Mouse (Mus musculus): ENCODE measurements around the gene Wipi1. TPM values are rescaled to one million over a fixed set of nuclear protein-coding genes. Genes with fewer than 3 reads are reported as not detected.
"Not testable (repeated sequence)": the region's sequence is repeated elsewhere in the genome, so short reads cannot be mapped to it uniquely, and the experiment has no call there.

Wipi1 gene
- polyA plus RNA-seq, 1 experiment from 2014 or later = 36.4 TPM

- no peak overlapping the region for H3K4me2 ChIP-seq (replicated peaks; ENCODE audit: low read depth, low read length)
- H3K4me3 ChIP-seq (ENCODE audit: low read length) = no peak overlapping the region
- H3K27me3 ChIP-seq (ENCODE audit: insufficient read depth, low read length) = no peaks in the 10 kb centered on the region
- H3K9me3 ChIP-seq (ENCODE audit: low read length) = no peaks in the 10 kb centered on the region
- H3K9ac ChIP-seq (replicated peaks; ENCODE audit: low read length) = no peak overlapping the region
- no peaks in the 10 kb centered on the region for H3K36me3 ChIP-seq (ENCODE audit: insufficient read depth, low read length)
- no peak overlapping the region for H3K27ac ChIP-seq (ENCODE audit: low read length)
- WGBS = 11% methylated on average over 2 of the region's 2 CpGs
- peaks cover 15% of the 10 kb centered on the region for H3K4me1 ChIP-seq (ENCODE audit: insufficient read depth, low read length)
- ATAC-seq (ENCODE audit: low FRiP score, low TSS enrichment) = peak; percentile 40; the same call in 1 of the 2 replicates
These were observed 9.4 kb upstream of the Wipi1 start for GRCm38 (mm10) chr11:109621183-109621582.

- Histone ChIP-seq H3K9me3 (ENCODE audit: low read length) (no peaks in the 10 kb centered on the region), H3K4me3 (ENCODE audit: low read length) (no peak overlapping the region), H3K9ac (replicated peaks; ENCODE audit: low read length) (no peak overlapping the region), H3K36me3 (ENCODE audit: insufficient read depth, low read length) (no peaks in the 10 kb centered on the region), H3K4me2 (replicated peaks; ENCODE audit: low read depth, low read length) (no peak overlapping the region), H3K27me3 (ENCODE audit: insufficient read depth, low read length) (no peaks in the 10 kb centered on the region), H3K4me1 (ENCODE audit: insufficient read depth, low read length) (peaks cover 15% of the 10 kb centered on the region), H3K27ac (ENCODE audit: low read length) (no peak overlapping the region)
- WGBS = 64% methylated on average over 6 of the region's 6 CpGs
- ATAC-seq (ENCODE audit: low FRiP score, low TSS enrichment) = no peak
These were observed 8.6 kb upstream of the Wipi1 start for GRCm38 (mm10) chr11:109620356-109620755.

GRCm38 (mm10) chr11:109619055-109619454 is 7.3 kb upstream of the Wipi1 start:
- not testable (repeated sequence) for H3K4me2 ChIP-seq (replicated peaks; ENCODE audit: low read depth, low read length); H3K27me3 ChIP-seq (ENCODE audit: insufficient read depth, low read length); H3K36me3 ChIP-seq (ENCODE audit: insufficient read depth, low read length); H3K27ac ChIP-seq (ENCODE audit: low read length); ATAC-seq (ENCODE audit: low FRiP score, low TSS enrichment); H3K9me3 ChIP-seq (ENCODE audit: low read length); H3K9ac ChIP-seq (replicated peaks; ENCODE audit: low read length); H3K4me3 ChIP-seq (ENCODE audit: low read length)
- 38% methylated on average over 8 of the region's 8 CpGs for WGBS
- peaks cover 15% of the 10 kb centered on the region for H3K4me1 ChIP-seq (ENCODE audit: insufficient read depth, low read length)

- WGBS = 52% methylated on average over 4 of the region's 4 CpGs
- H3K4me2 ChIP-seq (replicated peaks; ENCODE audit: low read depth, low read length) = no peak overlapping the region
- no peak overlapping the region for H3K27ac ChIP-seq (ENCODE audit: low read length)
- no peaks in the 10 kb centered on the region for H3K9me3 ChIP-seq (ENCODE audit: low read length)
- H3K4me3 ChIP-seq (ENCODE audit: low read length) = no peak overlapping the region
- peaks cover 8% of the 10 kb centered on the region; the same call in 1 of the 2 replicates for H3K4me1 ChIP-seq (ENCODE audit: insufficient read depth, low read length)
- peaks cover 5% of the 10 kb centered on the region; the same call in 1 of the 2 replicates for H3K27me3 ChIP-seq (ENCODE audit: insufficient read depth, low read length)
- ATAC-seq (ENCODE audit: low FRiP score, low TSS enrichment) = no peak
- H3K36me3 ChIP-seq (ENCODE audit: insufficient read depth, low read length) = no peaks in the 10 kb centered on the region
- no peak overlapping the region for H3K9ac ChIP-seq (replicated peaks; ENCODE audit: low read length)
These were observed 5.0 kb upstream of the Wipi1 start for GRCm38 (mm10) chr11:109616766-109617165.

GRCm38 (mm10) chr11:109616352-109616751 is 4.6 kb upstream of the Wipi1 start:
- Histone ChIP-seq H3K4me2 (replicated peaks; ENCODE audit: low read depth, low read length) (no peak overlapping the region), H3K27me3 (ENCODE audit: insufficient read depth, low read length) (peaks cover 5% of the 10 kb centered on the region; the same call in 1 of the 2 replicates), H3K9me3 (ENCODE audit: low read length) (no peaks in the 10 kb centered on the region), H3K4me1 (ENCODE audit: insufficient read depth, low read length) (peaks cover 8% of the 10 kb centered on the region; the same call in 1 of the 2 replicates), H3K4me3 (ENCODE audit: low read length) (no peak overlapping the region), H3K9ac (replicated peaks; ENCODE audit: low read length) (no peak overlapping the region), H3K27ac (ENCODE audit: low read length) (no peak overlapping the region), H3K36me3 (ENCODE audit: insufficient read depth, low read length) (no peaks in the 10 kb centered on the region)
- WGBS = 75% methylated on average over 4 of the region's 4 CpGs
- no peak for ATAC-seq (ENCODE audit: low FRiP score, low TSS enrichment)

- Histone ChIP-seq H3K27ac (ENCODE audit: low read length) (no peak overlapping the region), H3K9ac (replicated peaks; ENCODE audit: low read length) (no peak overlapping the region), H3K4me3 (ENCODE audit: low read length) (no peak overlapping the region), H3K36me3 (ENCODE audit: insufficient read depth, low read length) (no peaks in the 10 kb centered on the region), H3K4me1 (ENCODE audit: insufficient read depth, low read length) (peaks cover 10% of the 10 kb centered on the region), H3K4me2 (replicated peaks; ENCODE audit: low read depth, low read length) (no peak overlapping the region), H3K9me3 (ENCODE audit: low read length) (no peaks in the 10 kb centered on the region), H3K27me3 (ENCODE audit: insufficient read depth, low read length) (peaks cover 5% of the 10 kb centered on the region; the same call in 1 of the 2 replicates)
- 68% methylated on average over 9 of the region's 9 CpGs for WGBS
- no peak for ATAC-seq (ENCODE audit: low FRiP score, low TSS enrichment)
These were observed 3.5 kb upstream of the Wipi1 start for GRCm38 (mm10) chr11:109615286-109615685.

- no peak overlapping the region for H3K4me2 ChIP-seq (replicated peaks; ENCODE audit: low read depth, low read length)
- H3K4me1 ChIP-seq (ENCODE audit: insufficient read depth, low read length) = peaks cover 26% of the 10 kb centered on the region
- no peak overlapping the region for H3K4me3 ChIP-seq (ENCODE audit: low read length)
- H3K9ac ChIP-seq (replicated peaks; ENCODE audit: low read length) = 0 out of 2 replicates have a peak overlapping the region, but pooled peaks have one; percentile 11
- no peaks in the 10 kb centered on the region for H3K36me3 ChIP-seq (ENCODE audit: insufficient read depth, low read length)
- H3K9me3 ChIP-seq (ENCODE audit: low read length) = no peaks in the 10 kb centered on the region
- peaks cover 5% of the 10 kb centered on the region; the same call in 1 of the 2 replicates for H3K27me3 ChIP-seq (ENCODE audit: insufficient read depth, low read length)
- no peak for ATAC-seq (ENCODE audit: low FRiP score, low TSS enrichment)
- WGBS = 66% methylated on average over 7 of the region's 7 CpGs
- no peak overlapping the region for H3K27ac ChIP-seq (ENCODE audit: low read length)
These were observed 1.2 kb upstream of the Wipi1 start for GRCm38 (mm10) chr11:109612871-109613529.

GRCm38 (mm10) chr11:109610795-109611302 is 918 bp downstream of the Wipi1 start:
- no peak for ATAC-seq (ENCODE audit: low FRiP score, low TSS enrichment)
- under 1% methylated on average over 26 of the region's 26 CpGs for WGBS
- Histone ChIP-seq H3K9me3 (ENCODE audit: low read length) (no peaks in the 10 kb centered on the region), H3K4me3 (ENCODE audit: low read length) (peak overlapping the region; percentile 84), H3K36me3 (ENCODE audit: insufficient read depth, low read length) (no peaks in the 10 kb centered on the region), H3K27me3 (ENCODE audit: insufficient read depth, low read length) (peaks cover 5% of the 10 kb centered on the region; the same call in 1 of the 2 replicates), H3K9ac (replicated peaks; ENCODE audit: low read length) (peak overlapping the region; percentile 85), H3K4me1 (ENCODE audit: insufficient read depth, low read length) (peaks cover 26% of the 10 kb centered on the region), H3K4me2 (replicated peaks; ENCODE audit: low read depth, low read length) (peak overlapping the region; percentile 55), H3K27ac (ENCODE audit: low read length) (peak overlapping the region; percentile 86)

GRCm38 (mm10) chr11:109610046-109610794 is 1.5 kb downstream of the Wipi1 start:
- H3K4me1 ChIP-seq (ENCODE audit: insufficient read depth, low read length) = peaks cover 26% of the 10 kb centered on the region
- peaks cover 5% of the 10 kb centered on the region; the same call in 1 of the 2 replicates for H3K27me3 ChIP-seq (ENCODE audit: insufficient read depth, low read length)
- H3K36me3 ChIP-seq (ENCODE audit: insufficient read depth, low read length) = no peaks in the 10 kb centered on the region
- H3K4me3 ChIP-seq (ENCODE audit: low read length) = peak overlapping the region; percentile 84
- peak overlapping the region; percentile 86 for H3K27ac ChIP-seq (ENCODE audit: low read length)
- WGBS = 15% methylated on average over 9 of the region's 9 CpGs
- H3K9me3 ChIP-seq (ENCODE audit: low read length) = no peaks in the 10 kb centered on the region
- H3K4me2 ChIP-seq (replicated peaks; ENCODE audit: low read depth, low read length) = peak overlapping the region; percentile 55
- H3K9ac ChIP-seq (replicated peaks; ENCODE audit: low read length) = peak overlapping the region; percentile 85
- no peak for ATAC-seq (ENCODE audit: low FRiP score, low TSS enrichment)

All from kidney, embryonic 16.5 days (tissue).